Mouse (Mus musculus) retina, postnatal 7 days (tissue): ENCODE data around the gene Gm39566.

Experiments
- DNase-seq: peaks from one replicate; pipeline ENCODE4 v3.0.0-alpha.2; 2012; ENCODE audit warnings: low read depth, low spot score

Gene Gm39566

DNA sequence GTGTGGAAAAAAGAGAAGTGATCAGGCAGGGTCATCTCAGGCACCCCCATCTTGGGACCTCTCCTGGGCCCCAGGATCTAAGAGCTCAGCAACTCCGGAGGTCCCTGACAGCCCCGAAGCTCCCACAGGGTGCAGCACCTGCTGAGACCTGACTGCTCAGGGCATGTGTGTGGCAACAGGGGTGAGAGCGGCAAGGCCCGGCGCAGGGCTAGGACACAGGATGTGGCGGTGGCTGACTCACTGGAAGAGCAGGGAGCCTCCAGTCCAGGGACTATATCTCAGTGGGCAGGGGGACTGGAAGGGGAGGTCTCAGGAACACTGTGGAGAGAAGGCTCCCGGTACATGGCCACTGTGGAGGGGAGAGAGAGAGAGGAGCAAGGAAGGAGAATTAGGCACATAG, 17.2 kb downstream of the Gm39566 start:
- no peak for DNase-seq

DNA sequence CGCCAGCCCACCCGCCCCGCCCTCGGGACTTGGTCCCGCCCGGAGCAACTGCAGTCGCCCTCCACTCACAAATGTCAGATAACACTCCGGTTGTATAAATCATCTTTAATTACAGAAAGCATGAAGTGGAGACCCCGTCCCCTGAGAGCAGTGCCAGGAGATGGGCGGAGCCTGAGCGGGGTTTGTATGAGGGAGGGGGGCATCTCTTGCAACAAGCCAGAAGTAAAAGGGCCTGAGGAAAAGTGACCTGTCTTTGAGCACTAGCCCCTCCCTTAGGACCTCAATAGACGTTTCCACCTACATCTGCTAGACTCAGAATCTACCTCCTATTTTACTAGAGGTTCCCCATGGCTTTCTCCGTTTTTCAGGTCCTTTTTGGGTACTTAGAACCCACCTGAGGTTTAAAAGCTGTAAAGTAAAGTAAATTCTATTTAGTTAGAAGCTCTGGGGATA, 19.1 kb downstream of the Gm39566 start:
- DNase-seq, result no peak

DNA sequence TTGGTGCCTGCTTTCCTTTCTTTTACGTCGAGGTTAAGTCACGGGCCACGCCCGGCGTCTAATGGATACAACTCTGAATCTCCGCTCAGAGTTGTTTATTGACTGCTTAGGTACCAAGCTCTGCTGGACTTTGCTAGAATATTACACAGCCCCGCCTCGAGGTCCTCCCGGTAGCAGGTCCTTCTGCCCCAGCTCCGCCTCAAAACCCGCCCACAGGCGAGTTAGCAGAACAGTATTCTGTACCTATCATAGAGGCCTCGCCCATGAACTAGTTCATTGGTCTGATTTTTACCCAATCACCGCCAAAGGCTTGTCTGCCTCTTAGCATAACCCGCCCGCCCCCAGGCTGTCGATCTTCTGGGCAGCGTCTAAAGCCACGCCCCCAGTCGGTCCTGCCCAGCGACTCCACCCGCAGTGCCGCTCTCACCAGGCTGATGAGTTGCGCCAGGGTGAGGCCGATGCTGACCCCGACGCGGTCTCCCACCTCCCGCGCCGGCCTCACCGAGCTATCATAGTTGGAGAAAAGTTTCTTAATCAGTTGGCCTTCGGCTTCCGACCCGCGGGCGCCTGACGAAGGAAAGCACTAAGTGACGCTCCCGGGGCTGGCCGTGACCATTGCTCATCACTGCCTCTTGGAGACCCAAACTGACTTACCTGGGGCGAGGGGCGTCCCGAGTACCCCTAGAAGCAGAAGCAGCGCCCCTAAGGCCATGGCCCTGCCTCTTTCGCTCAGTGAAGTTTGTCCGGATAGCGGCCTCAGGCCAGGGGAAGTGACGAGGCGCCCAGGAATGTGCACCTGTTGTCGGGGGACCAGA, 19.7 kb downstream of the Gm39566 start, which contains the start of gene Chrnb1:
TSS of gene Chrnb1 (minus strand) at position 776 of the 815 bp plus-strand sequence.
- DNase-seq, result peak; percentile 86

DNA sequence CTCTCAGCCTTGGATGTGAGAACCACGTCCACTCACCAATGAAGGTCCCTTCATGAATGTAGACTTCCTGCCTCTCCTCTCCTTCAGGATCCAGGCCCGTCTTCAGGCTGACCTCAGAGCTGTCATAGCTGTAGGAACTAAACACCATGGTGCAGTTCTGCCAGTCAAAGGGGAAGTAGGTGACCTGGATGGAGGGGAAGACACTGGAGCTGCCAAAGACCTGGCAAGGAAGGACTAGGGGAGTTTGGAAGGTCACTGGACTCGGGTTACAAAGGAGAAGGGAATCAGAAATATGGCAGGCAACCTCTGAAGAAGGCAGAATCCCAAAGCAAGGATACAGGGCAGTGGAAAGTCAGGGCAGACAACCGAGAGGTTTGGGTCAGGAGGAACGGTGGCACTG, 21.7 kb downstream of the Gm39566 start:
- DNase-seq, result no peak

DNA sequence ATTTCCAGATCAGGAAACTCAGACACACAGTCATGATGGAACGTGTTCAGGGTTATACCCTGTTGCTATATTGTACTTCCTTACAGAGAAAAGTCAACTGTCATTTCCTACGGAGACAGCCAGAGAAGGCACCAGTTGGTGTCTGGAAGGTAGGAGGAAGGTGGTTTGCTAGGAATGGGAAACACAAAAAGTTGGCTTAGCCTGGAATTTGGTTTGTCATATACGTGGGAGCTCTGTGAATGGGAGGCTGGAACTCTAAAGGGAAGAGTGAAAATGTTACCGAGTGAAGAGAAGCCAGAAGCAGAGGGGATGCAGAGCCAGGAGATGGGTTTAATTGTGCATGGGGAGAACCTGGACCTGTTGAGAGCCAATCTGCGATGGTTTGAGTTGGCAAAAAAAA, 23.7 kb downstream of the Gm39566 start:
- DNase-seq, result no peak

DNA sequence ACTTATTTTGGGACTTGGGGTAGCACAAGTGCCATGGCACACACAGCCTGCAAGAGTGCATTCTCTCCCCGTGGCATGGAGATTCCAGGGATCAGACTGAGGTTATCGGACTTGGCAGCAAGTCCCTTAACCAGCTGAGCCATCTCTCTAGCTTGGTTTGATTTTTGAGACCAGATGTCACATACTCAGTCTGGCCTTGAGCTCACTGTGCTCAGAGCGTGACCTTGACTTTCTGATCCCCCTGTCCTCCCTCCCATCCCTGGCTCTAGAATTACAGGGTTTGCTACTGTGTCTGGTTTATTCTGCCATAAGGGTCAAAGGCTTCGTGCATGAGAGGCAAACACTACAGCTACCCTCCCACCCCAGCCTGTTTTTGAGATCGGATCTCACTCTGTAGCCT, 25.7 kb downstream of the Gm39566 start:
- no peak for DNase-seq

DNA sequence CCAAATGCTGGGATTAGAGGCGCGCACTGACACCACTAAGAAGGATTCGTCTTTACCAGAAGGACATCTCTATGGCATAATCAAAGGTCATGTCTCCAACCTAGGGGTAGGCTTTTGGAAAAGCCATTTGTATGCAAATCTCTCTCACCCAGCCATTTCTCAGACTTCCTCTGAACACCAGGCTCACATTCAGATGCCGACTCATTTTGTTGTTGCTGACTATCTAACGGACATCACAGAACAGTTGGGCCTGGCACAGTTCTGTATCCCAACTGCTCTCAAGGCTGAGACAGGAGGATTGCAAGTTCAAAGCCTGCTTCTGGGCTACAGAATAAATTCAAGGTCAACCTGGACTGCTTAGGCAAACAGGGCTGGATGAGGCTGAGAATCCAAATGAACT, 27.8 kb downstream of the Gm39566 start:
- DNase-seq, result no peak

DNA sequence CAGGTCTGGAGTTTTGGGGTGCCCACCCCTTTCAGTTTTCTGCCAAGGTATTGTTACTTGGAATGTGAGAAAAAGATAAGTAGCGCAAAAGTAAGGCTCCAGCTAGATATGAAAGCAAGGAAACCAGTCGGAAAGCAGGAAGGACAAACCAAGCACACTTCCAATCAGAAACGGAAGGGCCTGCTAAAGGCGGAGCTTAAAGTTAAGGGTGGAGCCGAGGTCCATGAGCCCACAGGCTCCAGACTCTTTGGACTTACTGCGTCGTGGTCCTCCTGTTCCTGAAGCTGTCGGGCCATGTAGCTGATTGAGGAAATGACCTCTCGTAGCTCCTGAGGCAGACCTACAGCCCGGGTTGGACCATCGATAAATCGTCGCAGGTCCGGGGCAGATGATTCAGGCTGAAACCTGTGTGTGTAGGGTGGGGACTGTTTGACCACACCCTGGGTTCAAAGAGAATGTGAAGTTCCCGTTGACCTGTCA, 30.3 kb downstream of the Gm39566 start:
- no peak for DNase-seq

DNA sequence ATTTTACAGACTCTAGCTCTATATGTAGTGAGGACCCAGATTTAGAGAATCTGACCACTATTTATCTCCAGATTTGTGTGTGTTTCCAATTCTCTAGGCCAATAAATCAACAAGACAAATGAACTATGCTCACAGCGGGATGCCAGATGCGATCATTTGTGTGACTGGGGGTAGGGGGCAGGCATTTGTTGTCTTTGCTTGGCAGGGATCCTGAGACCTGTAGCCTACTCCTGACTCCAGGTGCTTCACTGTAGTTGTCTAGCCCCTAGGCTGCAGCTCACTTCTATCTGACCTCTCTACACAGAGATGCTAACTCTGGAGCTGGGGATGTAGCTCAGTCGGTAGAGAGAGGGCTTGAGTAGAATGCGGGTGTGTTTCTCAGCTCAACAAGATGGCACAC, 33.3 kb downstream of the Gm39566 start:
- no peak for DNase-seq

DNA sequence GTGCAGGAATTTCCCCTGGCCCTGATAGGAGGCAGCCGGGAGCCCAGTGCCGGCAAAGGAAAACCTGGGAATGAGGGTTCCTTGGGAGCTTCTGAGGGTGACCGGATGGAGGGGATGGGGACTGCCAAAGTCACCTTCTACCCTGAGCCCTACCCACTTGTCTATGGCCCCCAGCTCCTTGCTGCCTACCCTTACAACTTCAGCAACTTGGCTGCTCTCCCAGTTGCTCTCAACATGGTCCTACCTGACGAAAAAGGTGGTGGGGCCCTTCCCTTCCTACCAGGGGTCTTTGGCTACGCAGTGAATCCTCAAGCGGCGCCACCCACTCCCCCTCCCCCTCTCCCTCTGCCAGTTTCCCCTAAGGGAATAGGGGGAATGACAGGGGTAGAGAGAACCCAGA, 36.1 kb downstream of the Gm39566 start:
- DNase-seq, result no peak

DNA sequence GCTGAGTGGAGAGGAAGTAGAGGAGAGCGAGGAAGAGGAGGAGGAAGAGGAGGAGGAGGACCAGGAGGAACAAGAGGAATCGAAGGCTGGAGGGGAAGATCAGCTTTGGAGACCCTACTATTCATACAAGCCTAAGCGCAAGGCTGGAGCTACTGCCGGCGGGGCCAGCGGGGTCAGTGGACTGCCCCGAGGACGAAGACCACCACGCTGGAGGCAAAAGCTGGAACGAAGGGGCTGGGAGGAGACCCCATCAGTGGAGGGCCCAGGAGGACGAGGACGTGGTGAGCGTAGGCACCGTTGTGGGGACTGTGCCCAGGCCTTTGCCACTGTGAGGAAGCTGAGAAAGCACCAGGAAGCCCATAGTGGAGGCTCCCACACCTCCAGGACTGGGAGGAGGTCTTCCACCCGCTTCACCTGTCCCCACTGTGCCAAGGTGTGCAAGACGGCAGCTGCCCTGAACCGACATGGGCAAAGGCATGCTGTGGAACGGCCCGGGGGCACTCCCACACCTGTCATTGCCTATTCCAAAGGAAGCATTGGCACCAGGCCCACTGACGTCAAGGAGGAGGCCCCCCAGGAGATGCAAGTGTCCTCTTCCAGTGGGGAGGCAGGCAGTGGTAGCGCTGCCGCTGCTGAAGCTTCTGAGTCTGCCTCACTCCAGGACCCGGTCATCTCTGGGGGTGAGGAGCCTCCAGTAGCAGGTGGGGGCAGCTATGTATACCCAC, 36.7 kb downstream of the Gm39566 start:
- DNase-seq, result no peak

DNA sequence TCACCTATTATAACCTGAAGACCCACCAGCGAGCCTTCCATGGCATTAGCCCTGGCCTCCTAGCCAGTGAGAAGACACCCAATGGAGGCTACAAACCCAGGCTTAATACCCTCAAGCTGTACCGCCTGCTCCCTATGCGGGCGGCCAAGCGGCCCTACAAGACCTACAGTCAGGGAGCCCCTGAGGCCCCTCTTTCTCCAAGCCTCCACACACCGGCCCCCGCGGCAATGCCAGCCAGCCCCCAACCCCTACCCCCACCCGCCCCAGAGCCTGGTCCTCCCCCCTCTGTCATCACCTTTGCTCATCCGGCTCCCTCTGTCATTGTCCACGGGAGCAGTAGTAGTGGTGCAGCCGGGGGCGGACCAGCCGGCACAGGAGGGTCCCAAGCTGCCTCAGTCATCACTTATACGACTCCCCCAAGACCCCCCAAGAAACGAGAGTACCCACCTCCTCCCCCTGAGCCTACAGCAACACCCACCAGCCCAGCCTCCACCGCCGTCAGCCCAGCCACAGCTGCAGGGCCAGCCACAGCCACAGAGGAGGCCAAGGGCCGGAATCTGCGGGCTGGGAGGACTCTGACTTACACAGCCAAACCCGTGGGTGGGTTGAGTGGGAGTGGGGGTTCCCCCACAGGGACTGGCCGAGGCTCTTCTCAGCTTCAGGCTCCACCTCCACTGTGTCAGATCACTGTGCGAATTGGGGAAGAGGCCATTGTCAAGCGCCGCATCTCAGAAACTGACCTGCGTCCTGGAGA, 37.4 kb downstream of the Gm39566 start:
- no peak for DNase-seq

DNA sequence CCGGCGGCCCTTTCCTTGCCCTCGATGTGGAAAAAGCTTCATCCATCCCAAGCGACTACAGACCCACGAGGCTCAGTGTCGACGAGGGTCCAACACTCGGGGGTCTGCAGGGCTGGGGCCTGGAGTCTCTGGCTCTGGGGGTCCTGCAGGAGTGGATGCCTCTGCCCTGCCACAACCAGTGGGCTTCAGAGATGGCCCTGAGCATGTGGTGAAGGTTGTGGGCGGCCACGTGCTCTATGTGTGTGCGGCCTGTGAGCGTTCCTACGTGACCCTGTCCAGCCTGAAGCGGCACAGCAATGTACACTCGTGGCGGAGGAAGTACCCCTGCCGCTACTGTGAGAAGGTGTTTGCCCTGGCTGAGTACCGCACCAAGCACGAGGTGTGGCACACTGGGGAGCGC, 38.6 kb downstream of the Gm39566 start:
- no peak for DNase-seq

DNA sequence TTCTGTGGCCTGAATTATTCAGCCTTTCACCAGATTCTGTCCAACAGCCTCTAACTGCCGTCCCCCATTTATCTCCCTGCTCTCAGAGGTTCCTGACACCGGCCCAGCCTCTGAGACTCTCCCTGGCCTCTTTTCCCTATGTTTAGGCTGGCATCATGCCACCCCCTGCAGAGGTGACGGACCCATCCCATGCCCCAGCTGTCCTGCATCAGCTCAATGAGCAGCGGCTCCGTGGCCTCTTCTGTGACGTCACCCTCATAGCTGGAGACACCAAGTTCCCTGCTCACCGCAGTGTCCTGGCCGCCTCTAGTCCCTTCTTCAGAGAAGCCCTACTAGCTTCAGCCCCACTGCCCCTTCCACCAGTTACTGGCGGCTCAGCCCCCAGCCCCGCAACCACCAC, 39.4 kb downstream of the Gm39566 start:
- no peak for DNase-seq

DNA sequence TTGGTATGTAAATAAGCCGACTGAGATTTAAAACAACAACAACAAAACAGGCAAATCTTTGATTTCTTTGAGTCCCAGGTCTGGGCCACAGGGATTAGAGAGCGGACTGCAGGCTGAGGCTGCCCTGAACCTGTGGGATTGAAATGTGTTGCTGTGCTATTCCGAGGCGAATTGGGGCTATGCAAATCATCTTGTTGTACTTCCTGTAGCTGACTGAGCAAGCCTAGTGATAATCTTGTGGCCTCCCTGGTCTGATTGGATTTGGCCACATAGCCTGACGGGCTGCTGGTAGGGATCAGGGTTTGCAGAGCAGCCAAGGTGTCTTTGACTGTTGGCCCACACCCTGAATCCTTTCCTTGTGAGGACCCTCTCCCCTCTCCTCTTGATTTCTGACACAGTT, 40.1 kb downstream of the Gm39566 start:
- no peak for DNase-seq

DNA sequence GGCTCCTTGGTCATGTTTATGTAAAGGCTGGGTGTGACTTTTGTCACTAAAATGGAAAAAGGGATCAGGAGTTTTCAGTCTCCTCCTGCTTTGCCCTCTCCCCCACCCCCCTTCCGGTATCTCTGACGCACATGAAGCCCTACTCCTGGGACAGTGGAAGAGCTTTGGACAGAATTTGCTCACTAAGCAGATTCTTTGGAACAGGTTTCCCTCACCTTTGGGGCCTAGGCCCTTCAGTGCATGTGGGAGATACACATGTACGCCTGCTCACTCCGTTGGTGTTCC, 47.5 kb downstream of the Gm39566 start:
- no peak for DNase-seq

DNA sequence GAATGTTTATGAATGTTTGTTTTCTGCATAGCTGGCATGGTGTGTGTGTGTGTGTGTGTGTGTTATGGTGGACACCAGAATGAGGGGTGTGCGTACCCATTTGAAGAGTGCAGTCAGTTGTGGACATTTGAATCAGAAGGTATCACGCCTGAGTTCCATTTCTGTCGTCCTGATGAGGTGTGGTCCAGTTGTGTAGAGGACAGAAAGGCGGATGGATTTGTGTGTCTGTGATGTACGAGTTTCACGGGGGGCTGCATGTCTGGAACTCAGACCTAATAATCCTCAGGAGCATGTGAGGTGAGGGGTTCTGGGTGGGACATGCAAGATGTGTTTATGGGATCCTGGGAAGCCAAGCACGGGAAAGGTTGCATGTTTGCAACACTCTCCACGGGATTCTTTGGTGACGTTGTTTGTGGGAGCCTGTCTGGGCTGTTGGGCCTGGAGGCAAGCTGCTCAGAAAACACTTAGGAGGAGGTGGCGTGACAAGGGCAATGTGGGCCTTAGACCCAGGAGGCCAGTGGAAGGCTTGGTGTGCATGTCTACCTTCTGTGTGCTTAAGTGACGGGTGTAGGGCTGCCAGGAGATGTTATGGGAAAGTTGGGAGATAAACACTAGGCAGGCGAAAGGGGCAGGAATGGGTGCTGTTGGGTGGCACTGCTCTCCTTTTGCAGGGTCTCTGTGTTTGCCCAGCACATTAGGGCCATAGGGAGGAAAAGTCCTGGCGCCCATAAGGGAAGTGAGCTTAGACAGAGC, 48.0 kb downstream of the Gm39566 start:
- DNase-seq, result no peak

DNA sequence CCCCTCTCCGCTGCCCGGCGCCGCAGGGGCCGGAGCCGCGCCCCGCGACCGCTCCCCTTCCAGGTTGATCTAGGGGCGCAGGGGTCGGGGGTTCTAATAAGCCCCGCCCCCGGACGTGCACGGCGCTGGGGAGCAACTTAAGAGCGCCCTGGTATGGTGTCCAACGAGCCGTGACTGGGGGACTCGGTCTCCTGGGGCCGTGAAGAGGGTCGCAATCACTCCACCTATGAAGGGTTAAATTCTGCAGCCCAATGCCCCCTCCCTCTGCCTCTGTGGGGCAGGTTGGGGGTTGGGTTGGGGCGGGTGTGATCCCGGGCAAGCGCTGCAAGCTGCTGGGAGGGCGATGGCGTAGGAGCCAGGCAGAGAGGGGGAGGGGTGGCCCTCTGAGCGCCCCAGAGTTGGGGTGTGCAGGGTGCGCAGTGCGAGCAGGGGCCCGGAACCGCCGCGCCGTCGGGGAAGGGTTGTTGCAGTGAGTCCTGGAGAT, 48.9 kb downstream of the Gm39566 start:
- DNase-seq, result peak; percentile 49

DNA sequence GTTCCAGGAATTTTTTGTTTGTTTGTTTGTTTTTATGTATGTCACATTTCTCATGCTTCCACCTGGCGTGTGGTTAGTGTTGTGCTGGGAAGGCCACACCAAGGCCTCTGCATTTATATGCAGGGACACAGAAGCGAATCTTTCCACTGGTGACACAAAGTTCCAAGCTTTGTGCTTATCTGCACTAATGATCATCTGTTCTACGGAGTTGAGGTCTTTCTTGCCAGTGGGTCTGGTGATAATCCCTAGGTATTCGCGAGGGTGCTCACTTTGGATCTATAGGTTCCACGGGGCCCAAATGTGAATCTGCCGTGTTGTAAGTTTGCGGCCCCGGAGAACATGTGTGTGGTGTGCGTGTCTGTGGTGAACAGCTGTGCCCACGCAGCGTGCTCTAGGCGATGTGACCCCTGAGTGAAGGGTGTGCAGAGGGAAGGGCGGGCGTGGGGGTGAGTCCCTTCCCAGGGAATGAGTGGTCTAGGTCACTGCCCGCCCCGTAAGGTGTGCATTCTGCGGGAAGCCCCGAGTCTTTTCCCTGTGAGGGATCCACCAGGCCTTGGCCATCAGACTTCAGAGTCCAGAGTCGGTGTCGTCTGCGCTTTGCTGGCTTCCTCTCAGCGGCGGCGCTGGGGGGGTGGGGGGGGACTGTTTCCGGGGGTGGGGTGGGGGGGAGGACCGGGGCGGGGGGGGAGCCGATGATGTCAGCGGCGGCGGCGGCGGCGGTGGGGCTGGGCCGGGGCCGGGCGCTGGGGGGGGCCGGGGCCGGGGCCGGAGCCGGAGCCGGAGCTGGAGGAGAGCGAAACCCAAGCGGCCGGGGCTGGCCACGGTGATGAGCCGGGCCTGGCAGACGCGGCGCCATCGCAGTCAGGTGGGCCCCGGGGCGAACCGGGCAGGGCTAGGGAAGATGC, 49.6 kb downstream of the Gm39566 start, which contains the start of gene Zbtb4:
TSS of gene Zbtb4 (plus strand) at position 692 of the 905 bp plus-strand sequence.
- no peak for DNase-seq

DNA sequence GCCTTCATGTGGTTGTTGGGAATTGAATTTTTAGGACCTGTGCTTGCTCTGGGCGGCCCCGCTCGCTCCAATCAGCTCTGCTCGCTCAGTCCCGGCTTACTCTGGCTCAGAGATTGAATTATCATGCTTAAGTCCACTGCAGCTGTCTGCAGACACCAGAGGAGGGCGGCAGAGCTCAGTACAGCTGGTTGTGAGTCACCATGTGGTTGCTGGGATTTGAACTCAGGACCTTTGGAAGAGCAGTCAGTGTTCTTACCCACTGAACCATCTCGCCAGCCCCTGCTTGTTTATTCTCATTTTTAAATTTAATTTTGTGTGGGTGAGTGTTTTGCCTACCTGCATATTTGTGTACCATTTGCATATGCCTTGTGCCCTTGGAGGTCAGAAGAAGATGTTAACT, 51.5 kb downstream of the Gm39566 start:
- DNase-seq, result no peak
